Mouse (Mus musculus) embryonic facial prominence, embryonic 13.5 days (tissue): ENCODE measurements around the gene A930018P22Rik. TPM values are rescaled to one million over a fixed set of nuclear protein-coding genes. Genes with fewer than 3 reads are reported as not detected.
"Not testable (repeated sequence)": the region's sequence is repeated elsewhere in the genome, so short reads cannot be mapped to it uniquely, and the experiment has no call there.

Experiments used
- ATAC-seq: fragments of 200-750 bp; cut with Nextera tagmentation; 2 replicates; pipeline ENCODE4 v1.8.0; 2017; ENCODE audit warnings: low read depth; ENCODE audit not compliant: insufficient number of reproducible peaks, insufficient read depth, low FRiP score, low TSS enrichment
- H3K27ac ChIP-seq: fragments of 300-500 bp; sonication (generic); 2 replicates; pipeline ENCODE4 v1.5.1; 2015; ENCODE audit warnings: moderate library complexity, mild to moderate bottlenecking, inconsistent platforms
- H3K27me3 ChIP-seq: fragments of 300-500 bp; sonication (generic); 2 replicates; pipeline ENCODE4 v1.6.1; 2015; ENCODE audit warnings: mild to moderate bottlenecking, inconsistent platforms
- H3K36me3 ChIP-seq: fragments of 300-500 bp; sonication (generic); 2 replicates; pipeline ENCODE4 v1.6.1; 2015; ENCODE audit warnings: mild to moderate bottlenecking, inconsistent platforms
- H3K4me1 ChIP-seq: fragments of 300-500 bp; sonication (generic); 2 replicates; pipeline ENCODE4 v1.6.1; 2015; ENCODE audit warnings: inconsistent platforms
- H3K4me2 ChIP-seq: fragments of 300-500 bp; sonication (generic); 2 replicates; pipeline ENCODE4 v1.6.1; 2015; ENCODE audit warnings: moderate library complexity, mild to moderate bottlenecking, inconsistent platforms
- H3K4me3 ChIP-seq: fragments of 300-500 bp; sonication (generic); 2 replicates; pipeline ENCODE4 v1.5.1; 2015; ENCODE audit warnings: mild to moderate bottlenecking, inconsistent platforms
- H3K9ac ChIP-seq: fragments of 300-500 bp; sonication (generic); 2 replicates; pipeline ENCODE4 v1.6.1; 2015; ENCODE audit warnings: mild to moderate bottlenecking, inconsistent platforms
- H3K9me3 ChIP-seq: fragments of 300-500 bp; sonication (generic); 2 replicates; pipeline ENCODE4 v1.6.1; 2016; ENCODE audit warnings: inconsistent platforms
- WGBS: fragments of 180-500 bp; shearing (Covaris S2); methylation state at CpG from one replicate; pipeline ENCODE4 v1.1.7; 2015; ENCODE audit warnings: mixed read lengths; 5-methylcytosine and 5-hydroxymethylcytosine counted together
- polyA plus RNA-seq: library from polyadenylated mRNA; unstranded; fragments of >200 nt; fragmentation: Nextera tagmentation; extraction: Ambion mirVana; gene quantifications from 2 replicates; pipeline ENCODE4 v1.2.1, GENCODE M21; 2015

Gene A930018P22Rik
- polyA plus RNA-seq, 1 experiment from 2014 or later: not detected

- ATAC-seq: no peak
- Histone ChIP-seq H3K9ac (no peak overlapping the region), H3K27me3 (no peaks in the 10 kb centered on the region), H3K4me3 (no peak overlapping the region), H3K36me3 (no peaks in the 10 kb centered on the region), H3K4me1 (peaks cover 20% of the 10 kb centered on the region), H3K4me2 (no peak overlapping the region), H3K27ac (no peak overlapping the region; the same call in 1 of the 2 replicates), H3K9me3 (no peaks in the 10 kb centered on the region)
- 27% methylated on average over 3 of the region's 3 CpGs for WGBS
Measured at GRCm38 (mm10) chr2:104098529-104099230, 23.9 kb upstream of the A930018P22Rik start.

GRCm38 (mm10) chr2:104099231-104099585, 23.4 kb upstream of the A930018P22Rik start:
- no peak overlapping the region for H3K4me3 ChIP-seq
- no peaks in the 10 kb centered on the region for H3K36me3 ChIP-seq
- no peaks in the 10 kb centered on the region for H3K9me3 ChIP-seq
- 86% methylated on average over 2 of the region's 2 CpGs for WGBS
- no peak overlapping the region for H3K9ac ChIP-seq
- H3K27me3 ChIP-seq: no peaks in the 10 kb centered on the region
- H3K4me1 ChIP-seq: peaks cover 20% of the 10 kb centered on the region
- no peak for ATAC-seq
- H3K27ac ChIP-seq: no peak overlapping the region
- H3K4me2 ChIP-seq: no peak overlapping the region

GRCm38 (mm10) chr2:104099946-104100345, 22.6 kb upstream of the A930018P22Rik start:
- Histone ChIP-seq H3K9me3 (no peaks in the 10 kb centered on the region), H3K4me1 (peaks cover 20% of the 10 kb centered on the region), H3K27ac (no peak overlapping the region), H3K36me3 (no peaks in the 10 kb centered on the region), H3K4me3 (no peak overlapping the region), H3K27me3 (no peaks in the 10 kb centered on the region), H3K4me2 (no peak overlapping the region), H3K9ac (no peak overlapping the region)
- 42% methylated on average over 1 of the region's 1 CpGs for WGBS
- ATAC-seq: no peak

GRCm38 (mm10) chr2:104104800-104105199, 17.8 kb upstream of the A930018P22Rik start:
- Histone ChIP-seq H3K4me2 (no peak overlapping the region), H3K4me1 (peaks cover 10% of the 10 kb centered on the region), H3K4me3 (no peak overlapping the region), H3K27me3 (no peaks in the 10 kb centered on the region), H3K27ac (no peak overlapping the region), H3K36me3 (no peaks in the 10 kb centered on the region), H3K9me3 (no peaks in the 10 kb centered on the region), H3K9ac (no peak overlapping the region)
- no peak for ATAC-seq
- WGBS: 83% methylated on average over 6 of the region's 6 CpGs

- not testable (repeated sequence) for H3K27ac ChIP-seq, H3K4me1 ChIP-seq, ATAC-seq, H3K36me3 ChIP-seq, H3K27me3 ChIP-seq, H3K9ac ChIP-seq, H3K9me3 ChIP-seq, H3K4me3 ChIP-seq, H3K4me2 ChIP-seq
- 88% methylated on average over 2 of the region's 2 CpGs for WGBS
Measured at GRCm38 (mm10) chr2:104109021-104109420, 13.5 kb upstream of the A930018P22Rik start.

GRCm38 (mm10) chr2:104109528-104109927, 13.0 kb upstream of the A930018P22Rik start:
- Histone ChIP-seq H3K27ac (no peak overlapping the region), H3K4me1 (no peaks in the 10 kb centered on the region), H3K36me3 (no peaks in the 10 kb centered on the region), H3K9ac (no peak overlapping the region), H3K4me3 (no peak overlapping the region), H3K9me3 (no peaks in the 10 kb centered on the region), H3K27me3 (no peaks in the 10 kb centered on the region), H3K4me2 (no peak overlapping the region)
- WGBS: 70% methylated on average over 2 of the region's 2 CpGs
- no peak for ATAC-seq

- Histone ChIP-seq H3K4me3 (no peak overlapping the region), H3K4me1 (no peaks in the 10 kb centered on the region), H3K4me2 (no peak overlapping the region), H3K9me3 (no peaks in the 10 kb centered on the region), H3K36me3 (no peaks in the 10 kb centered on the region), H3K27me3 (no peaks in the 10 kb centered on the region), H3K9ac (no peak overlapping the region), H3K27ac (no peak overlapping the region)
- WGBS: 76% methylated on average over 4 of the region's 4 CpGs
- ATAC-seq: no peak
Measured at GRCm38 (mm10) chr2:104110031-104110430, 12.5 kb upstream of the A930018P22Rik start.

- H3K9me3 ChIP-seq, H3K4me1 ChIP-seq, H3K27me3 ChIP-seq, H3K4me3 ChIP-seq, ATAC-seq, H3K27ac ChIP-seq, H3K36me3 ChIP-seq, H3K4me2 ChIP-seq, H3K9ac ChIP-seq: not testable (repeated sequence)
- WGBS: no CpG with 5 or more reads among the region's 1 CpGs
Measured at GRCm38 (mm10) chr2:104111170-104111797, 11.3 kb upstream of the A930018P22Rik start.

- H3K27ac ChIP-seq, H3K27me3 ChIP-seq, ATAC-seq, H3K4me1 ChIP-seq, H3K9ac ChIP-seq, H3K9me3 ChIP-seq, H3K36me3 ChIP-seq, H3K4me2 ChIP-seq, H3K4me3 ChIP-seq: not testable (repeated sequence)
Measured at GRCm38 (mm10) chr2:104113563-104113962, 9.0 kb upstream of the A930018P22Rik start.

- Histone ChIP-seq H3K36me3 (no peaks in the 10 kb centered on the region), H3K27me3 (no peaks in the 10 kb centered on the region), H3K4me1 (no peaks in the 10 kb centered on the region), H3K9me3 (no peaks in the 10 kb centered on the region), H3K27ac (no peak overlapping the region), H3K9ac (no peak overlapping the region), H3K4me3 (no peak overlapping the region), H3K4me2 (no peak overlapping the region)
- no peak for ATAC-seq
- WGBS: 89% methylated on average over 3 of the region's 3 CpGs
Measured at GRCm38 (mm10) chr2:104114898-104115297, 7.7 kb upstream of the A930018P22Rik start.

GRCm38 (mm10) chr2:104117173-104117572, 5.4 kb upstream of the A930018P22Rik start:
- H3K27ac ChIP-seq, ATAC-seq, H3K4me2 ChIP-seq, H3K9ac ChIP-seq, H3K4me3 ChIP-seq, H3K4me1 ChIP-seq, H3K27me3 ChIP-seq, H3K9me3 ChIP-seq, H3K36me3 ChIP-seq: not testable (repeated sequence)

- H3K27me3 ChIP-seq: peaks cover 5% of the 10 kb centered on the region
- ATAC-seq: no peak
- H3K9me3 ChIP-seq: no peaks in the 10 kb centered on the region
- peaks cover 10% of the 10 kb centered on the region for H3K4me1 ChIP-seq
- H3K36me3 ChIP-seq: no peaks in the 10 kb centered on the region
- no peak overlapping the region for H3K4me3 ChIP-seq
- H3K27ac ChIP-seq: no peak overlapping the region
- H3K9ac ChIP-seq: no peak overlapping the region
- WGBS: 86% methylated on average over 1 of the region's 1 CpGs
- H3K4me2 ChIP-seq: no peak overlapping the region
Measured at GRCm38 (mm10) chr2:104119097-104119496, 3.5 kb upstream of the A930018P22Rik start.
